Mouse (Mus musculus): Measurements from ENCODE around the gene Arhgef3. TPM values are rescaled to one million over a fixed set of nuclear protein-coding genes. Genes with fewer than 3 reads are reported as not detected.
A peak's percentile ranks its signal among the peaks of the same experiment; 100 is the strongest.

Gene Arhgef3
- total and polyA plus RNA-seq, 2 experiments from 2014 or later: 17.9 to 21.4 TPM

DNA sequence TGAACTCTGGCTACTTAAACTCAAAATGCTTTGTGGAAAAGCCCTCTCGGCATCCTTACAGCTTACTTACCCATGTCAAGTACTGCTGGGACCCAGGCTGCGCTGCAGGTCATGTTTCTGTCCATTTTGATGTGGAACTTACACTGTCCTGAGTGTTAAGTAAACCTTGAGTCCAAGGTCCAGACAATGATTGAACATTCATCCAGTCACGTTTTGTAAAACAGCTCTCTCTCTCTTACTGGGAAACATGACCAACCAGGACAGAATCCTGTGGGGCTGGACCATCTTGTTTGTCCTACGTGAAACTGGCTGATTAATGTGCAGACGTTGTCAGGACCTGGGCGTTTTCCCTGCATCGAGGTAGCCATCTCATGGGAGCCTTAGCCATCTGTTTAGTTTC lies 13.0 kb upstream of the Arhgef3 start:
- no peak overlapping the region for H3K4me3 ChIP-seq (ENCODE audit: low read depth, low read length)
- peaks cover 19% of the 10 kb centered on the region for H3K36me3 ChIP-seq (replicated peaks; ENCODE audit: control insufficient read depth, insufficient read depth, low read length)
- WGBS: 64% methylated on average over 7 of the region's 7 CpGs
- DNase-seq (ENCODE audit: low spot score) (no peak), ATAC-seq (ENCODE audit: insufficient read depth, low read depth) (no peak)
- H3K4me2 ChIP-seq (ENCODE audit: low read depth, low read length): no peak overlapping the region
- H3K4me1 ChIP-seq (ENCODE audit: control insufficient read depth, insufficient read depth): no peaks in the 10 kb centered on the region
- no peaks in the 10 kb centered on the region for H3K9me3 ChIP-seq (replicated peaks; ENCODE audit: control insufficient read depth, low read length)
- no peaks in the 10 kb centered on the region for H3K27me3 ChIP-seq (ENCODE audit: control insufficient read depth, insufficient read depth, low read length)
- no peak overlapping the region for H3K9ac ChIP-seq (replicated peaks; ENCODE audit: low read depth, low read length)
- TF ChIP-seq EP300 (IDR thresholded peaks at IDR 0.05; ENCODE audit: low read depth): no peak
- TF ChIP-seq CTCF (IDR thresholded peaks at IDR 0.05; ENCODE audit: low read depth): no peak
- no peak overlapping the region for H3K27ac ChIP-seq (ENCODE audit: low read depth)

DNA sequence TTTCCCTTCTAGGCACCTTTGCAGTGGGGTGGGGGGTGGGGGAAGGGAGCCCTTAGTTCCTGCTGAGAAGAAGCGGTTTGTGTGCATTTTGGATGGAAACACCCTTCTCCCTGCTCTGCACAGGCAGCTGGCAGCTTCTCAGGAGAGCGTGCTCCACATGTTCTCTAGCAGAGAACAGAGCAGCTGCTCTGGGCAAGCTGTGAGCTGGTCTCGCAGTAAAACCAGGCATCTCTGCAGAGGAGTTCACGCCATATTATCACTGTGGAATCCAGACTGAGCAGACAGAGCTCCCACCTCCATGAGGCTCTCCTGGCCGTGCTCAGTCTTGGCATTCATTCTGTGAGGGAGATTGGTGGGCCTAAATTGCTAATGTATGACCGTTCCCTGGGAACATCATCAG lies 12.0 kb upstream of the Arhgef3 start:
- Histone ChIP-seq H3K9ac (replicated peaks; ENCODE audit: low read depth, low read length) (no peak overlapping the region), H3K4me3 (ENCODE audit: low read depth, low read length) (no peak overlapping the region), H3K4me1 (ENCODE audit: control insufficient read depth, insufficient read depth) (no peaks in the 10 kb centered on the region), H3K27ac (ENCODE audit: low read depth) (no peak overlapping the region), H3K27me3 (ENCODE audit: control insufficient read depth, insufficient read depth, low read length) (no peaks in the 10 kb centered on the region), H3K9me3 (replicated peaks; ENCODE audit: control insufficient read depth, low read length) (no peaks in the 10 kb centered on the region), H3K36me3 (replicated peaks; ENCODE audit: control insufficient read depth, insufficient read depth, low read length) (peaks cover 19% of the 10 kb centered on the region), H3K4me2 (ENCODE audit: low read depth, low read length) (no peak overlapping the region)
- DNase-seq (ENCODE audit: low spot score) (no peak), ATAC-seq (ENCODE audit: insufficient read depth, low read depth) (no peak)
- TF ChIP-seq EP300 (IDR thresholded peaks at IDR 0.05; ENCODE audit: low read depth) (no peak), CTCF (IDR thresholded peaks at IDR 0.05; ENCODE audit: low read depth) (no peak)
- WGBS: 66% methylated on average over 6 of the region's 6 CpGs

DNA sequence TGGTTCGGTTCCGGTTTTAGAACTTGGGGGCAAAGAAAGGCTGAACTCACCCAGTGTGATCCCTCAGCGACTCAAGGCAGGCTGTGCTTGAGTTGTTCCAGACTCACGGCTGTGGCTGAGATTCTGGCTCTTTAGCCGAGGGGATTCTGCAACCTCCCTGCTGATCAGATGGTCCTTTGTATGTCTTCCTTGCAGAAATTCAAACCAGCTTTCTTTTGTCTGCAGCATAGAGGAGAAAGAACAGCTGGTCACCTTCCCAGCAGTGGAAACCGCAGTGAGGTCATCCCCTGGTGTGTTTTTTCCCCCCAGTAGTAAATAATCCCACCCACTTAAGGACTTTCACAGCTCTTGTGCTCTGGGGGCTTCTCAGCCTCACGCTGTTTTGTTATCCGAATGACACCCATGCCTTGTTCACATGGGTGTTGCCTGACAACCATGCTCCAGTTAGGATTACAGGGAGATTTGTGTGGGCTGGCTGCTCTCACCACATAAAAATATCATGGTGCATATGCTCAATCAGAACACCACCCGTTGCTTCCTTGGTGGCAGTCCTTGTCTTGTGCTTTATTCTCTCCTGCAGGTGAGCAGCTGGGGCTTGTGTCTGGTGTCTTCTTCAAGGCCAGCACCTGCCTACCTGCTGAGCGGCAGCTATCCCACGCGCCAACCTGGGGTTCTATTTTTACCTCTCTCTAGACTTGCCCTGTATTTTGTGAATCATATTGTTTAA lies 8.8 kb upstream of the Arhgef3 start:
- TF ChIP-seq CTCF (IDR thresholded peaks at IDR 0.05; ENCODE audit: low read depth): no peak
- H3K4me3 ChIP-seq (ENCODE audit: low read depth, low read length): no peak overlapping the region
- H3K27ac ChIP-seq (ENCODE audit: low read depth): no peak overlapping the region

DNA sequence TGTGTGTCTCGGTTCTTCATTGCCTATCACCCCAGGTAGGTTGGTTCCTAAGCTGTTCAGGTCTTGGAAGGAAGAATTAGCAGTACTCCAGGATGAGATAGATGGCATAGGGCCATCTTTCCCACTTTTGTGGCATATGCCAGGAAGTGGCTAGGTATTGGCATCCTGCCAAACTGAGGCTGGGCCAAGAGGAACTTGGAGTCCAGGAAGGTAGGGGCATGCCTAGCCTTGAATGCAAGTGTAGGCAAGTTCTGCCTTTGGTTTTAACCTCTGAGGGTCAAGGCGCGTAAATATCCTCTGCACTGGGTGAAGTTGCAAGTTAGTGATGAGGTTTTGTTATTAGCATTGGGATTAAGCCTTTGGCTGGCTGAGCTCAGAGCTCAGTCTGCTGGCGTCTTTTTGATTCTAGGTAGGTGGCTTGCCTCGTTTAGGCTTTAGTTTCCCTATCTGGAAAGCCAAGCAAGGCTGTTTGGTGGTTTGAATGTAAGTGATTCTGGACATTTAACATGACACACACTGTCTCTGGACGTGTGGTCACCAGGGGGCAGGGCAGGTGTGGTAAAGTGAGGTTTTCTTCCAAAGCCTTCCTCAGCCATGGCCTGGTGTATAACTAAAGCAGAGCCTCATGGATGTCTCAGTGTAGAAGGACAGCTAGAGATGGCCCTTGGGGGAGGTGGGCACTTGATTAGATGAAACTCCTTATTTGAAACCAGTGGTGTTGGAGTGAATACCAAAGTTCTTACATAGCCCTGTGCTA lies 5.8 kb upstream of the Arhgef3 start:
- no peaks in the 10 kb centered on the region for H3K9me3 ChIP-seq (replicated peaks; ENCODE audit: control insufficient read depth, low read length)
- ATAC-seq (ENCODE audit: insufficient read depth, low read depth) (peak; percentile 70), DNase-seq (ENCODE audit: low spot score) (peak; percentile 23)
- H3K4me3 ChIP-seq (ENCODE audit: low read depth, low read length): no peak overlapping the region
- H3K27me3 ChIP-seq (ENCODE audit: control insufficient read depth, insufficient read depth, low read length): no peaks in the 10 kb centered on the region
- no peak overlapping the region for H3K27ac ChIP-seq (ENCODE audit: low read depth)
- H3K36me3 ChIP-seq (replicated peaks; ENCODE audit: control insufficient read depth, insufficient read depth, low read length): no peaks in the 10 kb centered on the region
- H3K4me1 ChIP-seq (ENCODE audit: control insufficient read depth, insufficient read depth): no peaks in the 10 kb centered on the region
- H3K9ac ChIP-seq (replicated peaks; ENCODE audit: low read depth, low read length): no peak overlapping the region
- peak; percentile 69 for TF ChIP-seq CTCF (IDR thresholded peaks at IDR 0.05; ENCODE audit: low read depth)
- TF ChIP-seq EP300 (IDR thresholded peaks at IDR 0.05; ENCODE audit: low read depth): no peak
- no peak overlapping the region for H3K4me2 ChIP-seq (ENCODE audit: low read depth, low read length)
- 67% methylated on average over 6 of the region's 6 CpGs for WGBS

More for the DNA sequence above, 8.8 kb upstream of the Arhgef3 start:
- Histone ChIP-seq H3K27me3 (ENCODE audit: control insufficient read depth, insufficient read depth, low read length) (no peaks in the 10 kb centered on the region), H3K4me1 (ENCODE audit: control insufficient read depth, insufficient read depth) (no peaks in the 10 kb centered on the region), H3K9me3 (replicated peaks; ENCODE audit: control insufficient read depth, low read length) (no peaks in the 10 kb centered on the region), H3K4me2 (ENCODE audit: low read depth, low read length) (no peak overlapping the region), H3K36me3 (replicated peaks; ENCODE audit: control insufficient read depth, insufficient read depth, low read length) (peaks cover 9% of the 10 kb centered on the region; the same call in 1 of the 2 replicates), H3K9ac (replicated peaks; ENCODE audit: low read depth, low read length) (no peak overlapping the region)
- 65% methylated on average over 12 of the region's 12 CpGs for WGBS
- no peak for DNase-seq (ENCODE audit: low spot score)
- no peak for ATAC-seq (ENCODE audit: insufficient read depth, low read depth)

DNA sequence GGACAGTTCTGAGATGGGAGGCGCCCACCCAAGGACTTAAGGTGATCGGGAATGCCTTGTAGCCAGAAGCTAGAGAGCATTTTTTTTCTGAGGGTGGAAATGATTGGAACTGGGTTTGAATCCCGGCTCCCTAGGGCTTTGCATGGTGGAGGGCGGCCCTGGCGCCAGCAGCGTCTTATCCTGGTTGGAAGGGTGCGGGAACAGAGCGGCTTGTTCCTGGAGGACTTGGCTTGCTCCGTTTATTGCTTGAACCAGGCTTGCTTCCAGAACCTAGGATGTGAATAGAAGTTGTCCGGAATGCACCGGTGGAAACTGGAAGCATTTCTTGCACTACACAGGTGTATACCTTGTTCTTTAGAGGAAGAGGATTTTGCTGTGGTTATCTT lies 569 bp downstream of the Arhgef3 start:
- peak; percentile 42; the same call in 1 of the 2 replicates for ATAC-seq (ENCODE audit: insufficient read depth, low read depth)
- no peak for TF ChIP-seq EP300 (IDR thresholded peaks at IDR 0.05; ENCODE audit: low read depth)
- TF ChIP-seq CTCF (IDR thresholded peaks at IDR 0.05; ENCODE audit: low read depth): no peak
- WGBS: 12% methylated on average over 11 of the region's 11 CpGs
- Histone ChIP-seq H3K9me3 (replicated peaks; ENCODE audit: control insufficient read depth, low read length) (no peaks in the 10 kb centered on the region), H3K4me2 (ENCODE audit: low read depth, low read length) (peak overlapping the region; percentile 92), H3K36me3 (replicated peaks; ENCODE audit: control insufficient read depth, insufficient read depth, low read length) (no peaks in the 10 kb centered on the region), H3K27me3 (ENCODE audit: control insufficient read depth, insufficient read depth, low read length) (no peaks in the 10 kb centered on the region), H3K4me1 (ENCODE audit: control insufficient read depth, insufficient read depth) (peaks cover 8% of the 10 kb centered on the region), H3K9ac (replicated peaks; ENCODE audit: low read depth, low read length) (peak overlapping the region; percentile 78), H3K27ac (ENCODE audit: low read depth) (peak overlapping the region; percentile 62; the same call in 1 of the 2 replicates), H3K4me3 (ENCODE audit: low read depth, low read length) (peak overlapping the region; percentile 86)
- DNase-seq (ENCODE audit: low spot score): no peak
